In the genomic region with DNA sequence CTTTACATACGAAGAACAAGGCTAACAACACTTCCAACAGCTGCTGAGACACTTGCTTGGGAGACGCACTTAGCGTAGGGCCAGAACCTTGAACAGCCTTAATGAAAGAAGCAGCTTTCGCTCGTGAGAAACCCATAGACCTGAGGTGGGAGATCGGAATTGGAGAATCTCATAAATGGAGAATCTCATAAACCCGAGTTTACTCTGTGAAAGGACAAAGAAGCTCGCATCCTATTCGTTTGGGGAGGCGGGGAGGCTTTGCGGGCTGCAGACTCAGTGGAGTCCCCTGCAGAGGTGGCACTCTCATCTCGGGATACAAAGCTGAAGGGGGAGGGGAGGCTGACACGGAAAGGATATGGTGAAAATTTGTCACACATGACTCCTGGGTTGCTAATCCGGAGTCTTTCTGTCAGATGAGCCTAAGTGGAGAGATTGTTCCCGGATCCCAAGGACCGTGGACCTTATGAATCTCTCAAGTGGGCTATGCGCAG, we compare ENCODE assay signal across 9 mouse cellular contexts. TPM values are rescaled to one million over a fixed set of nuclear protein-coding genes. Genes with fewer than 3 reads are reported as not detected.
DNase-seq lines count a peak whose midpoint lies in the region; ATAC-seq and TF ChIP-seq lines count a peak whose summit lies in the region.
"Had no signal": no experiment of that assay in that cellular context is flagged by ENCODE, and none has a peak within 500 bp of the region (broad histone marks: within the 10 kb centered on the region; RNA-seq: fewer than 3 reads in every experiment).

No protein-coding gene starts in this region.

- no peaks in the 10 kb centered on the region for H3K36me3 ChIP-seq in forebrain, embryonic 13.5 days (ENCODE audit: poor library complexity, severe bottlenecking)

- no peak for ATAC-seq in forebrain, embryonic 13.5 days
- ATAC-seq: Patski had no signal

- H3K27me3 ChIP-seq in forebrain, embryonic 13.5 days, result no peaks in the 10 kb centered on the region
- H3K27me3 ChIP-seq: Patski had no signal

- peak overlapping the region; percentile 93 for H3K9ac ChIP-seq in forebrain, embryonic 13.5 days

- TF ChIP-seq CTCF in layer of hippocampus, adult 2 months (conservative IDR thresholded peaks at IDR 0.05), result no peak

- peak overlapping the region; percentile 66 for H3K4me3 ChIP-seq in layer of hippocampus, adult 2 months
- peak overlapping the region; percentile 85 for H3K4me3 ChIP-seq in forebrain, embryonic 13.5 days

- H3K4me1 ChIP-seq in forebrain, embryonic 13.5 days, result peaks cover 51% of the 10 kb centered on the region

- 2% methylated on average over 17 of the region's 17 CpGs for WGBS in forebrain, embryonic 13.5 days

- H3K4me2 ChIP-seq in forebrain, embryonic 13.5 days, result peak overlapping the region; percentile 96

- no peak overlapping the region for H3K27ac ChIP-seq in layer of hippocampus, adult 2 months
- H3K27ac ChIP-seq in forebrain, embryonic 13.5 days, result 0 out of 2 replicates have a peak overlapping the region, but pooled peaks have one; percentile 36

- no peaks in the 10 kb centered on the region for H3K9me3 ChIP-seq in forebrain, embryonic 13.5 days (replicated peaks)

- DNase-seq in layer of hippocampus, adult 2 months (ENCODE audit: low spot score in 2 of 2), result no peak
- no peak for DNase-seq in layer of hippocampus, adult 9-11 months
- DNase-seq in kidney, postnatal 14 days, result peak; percentile 31
- DNase-seq in neural tube, embryonic 10.5 days (ENCODE audit: extremely low spot score, low spot score), result peak; percentile 65
- no peak for DNase-seq in testis, postnatal 10 days (ENCODE audit: low spot score)
- no peak for DNase-seq in spleen, postnatal 36 days (ENCODE audit: low spot score in 2 of 2)
- DNase-seq in thymus, postnatal 14 days, result no peak

RNA-seq across cellular contexts. Expression of gene Podxl, which starts 1.2 kb away (rescaled TPM):
- 10 to 100 TPM; 16.8 to 18.9 TPM for total RNA-seq in layer of hippocampus, adult 2 months (2021)
- 13.2 and 15.9 TPM in 2 replicates for polyA plus RNA-seq in forebrain, embryonic 13.5 days (2015; fragmentation: Nextera tagmentation; extraction: Ambion mirVana)

Comparison
In these comparisons a context has a peak if more than half of its experiments do, and no peak if none do; other contexts are left out.
1. DNase-seq: peak in kidney, postnatal 14 days (single experiment) and neural tube, embryonic 10.5 days (single experiment); none in layer of hippocampus, adult 2 months (0 of 2), layer of hippocampus, adult 9-11 months (single experiment), testis, postnatal 10 days (single experiment), spleen, postnatal 36 days (0 of 2) and thymus, postnatal 14 days (single experiment).